Mouse (Mus musculus): ENCODE measurements around the gene Gm11084.
"Not testable (repeated sequence)": the region's sequence is repeated elsewhere in the genome, so short reads cannot be mapped to it uniquely, and the experiment has no call there.

The Gm11084 gene

DNA sequence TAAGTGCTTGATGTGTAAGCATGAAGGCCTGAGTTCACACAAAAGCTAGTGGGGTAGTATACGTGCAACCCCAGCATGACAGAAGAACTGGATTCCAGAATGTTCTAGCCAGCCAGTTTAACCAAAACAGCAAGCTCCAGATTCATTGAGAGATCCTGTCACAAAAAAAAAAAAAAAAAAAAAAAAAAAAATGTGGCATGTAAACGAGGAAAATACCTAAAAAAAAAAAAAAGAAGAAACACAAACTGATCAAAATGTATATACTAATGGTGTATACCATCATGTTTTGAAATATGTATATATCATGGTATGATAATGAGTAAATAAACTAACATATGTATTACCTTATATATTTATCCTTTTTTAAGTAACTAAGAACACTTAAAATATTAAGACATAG lies 7.6 kb upstream of the Gm11084 start:
- DNase-seq (ENCODE audit: low spot score), result no peak

DNA sequence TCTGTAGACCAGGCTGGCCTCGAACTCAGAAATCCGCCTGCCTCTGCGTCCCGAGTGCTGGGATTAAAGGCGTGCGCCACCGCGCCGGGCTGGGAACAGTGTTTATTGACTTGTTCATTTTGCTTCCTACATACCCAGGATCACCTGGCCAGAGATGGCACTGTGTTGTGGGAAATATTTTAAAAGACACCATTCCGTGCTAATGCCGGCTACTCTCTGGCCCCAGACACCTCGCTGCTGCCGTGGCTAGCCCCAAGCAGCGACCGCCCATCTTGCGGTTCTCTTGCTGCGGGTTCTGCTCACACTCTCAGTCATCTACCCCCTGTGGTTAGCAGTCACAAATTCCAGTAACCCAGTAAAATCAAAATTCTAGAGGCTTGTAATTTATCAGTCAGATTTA lies 6.0 kb upstream of the Gm11084 start:
- no peak for DNase-seq (ENCODE audit: low spot score)

DNA sequence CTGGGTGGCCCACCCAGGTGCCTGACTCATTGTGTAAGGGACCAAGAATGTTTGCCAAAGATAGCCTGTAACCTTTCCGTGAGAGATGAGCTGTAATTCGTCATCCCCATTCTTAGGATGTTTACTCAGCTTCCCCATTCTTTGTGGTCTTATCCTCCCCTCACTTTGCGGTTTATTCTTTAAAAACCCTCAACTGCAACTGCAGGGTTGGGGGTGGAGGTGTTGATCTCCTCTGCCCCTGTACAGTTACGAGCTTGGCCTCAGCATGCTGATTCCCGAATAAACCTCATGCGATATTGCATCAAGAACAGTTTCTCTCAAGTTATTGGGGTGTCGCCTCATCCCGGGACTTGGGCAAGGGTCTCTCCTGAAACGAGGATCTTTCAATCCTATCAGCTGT lies 2.4 kb upstream of the Gm11084 start:
- DNase-seq (ENCODE audit: low spot score), result not testable (repeated sequence)

DNA sequence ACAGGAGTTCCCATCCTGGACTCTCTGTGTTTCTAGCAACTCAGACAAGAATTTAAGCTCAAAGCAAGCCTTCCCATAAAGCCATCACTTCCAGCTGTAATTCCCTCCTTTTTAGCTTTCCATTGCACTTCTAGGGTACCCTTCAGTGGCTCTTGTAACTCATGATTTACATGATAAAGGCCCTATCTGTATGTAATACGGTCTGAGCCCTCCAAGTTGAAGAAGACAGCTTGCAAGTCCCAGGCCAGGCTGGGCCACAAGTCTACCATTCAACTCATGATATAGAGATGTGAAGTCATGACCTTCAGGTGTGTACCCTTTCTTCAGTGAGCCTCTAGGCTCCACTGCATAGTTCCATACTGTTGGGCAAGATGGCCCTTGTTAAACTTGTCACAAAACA lies 1.0 kb downstream of the Gm11084 start:
- no peak for DNase-seq (ENCODE audit: low spot score)

DNA sequence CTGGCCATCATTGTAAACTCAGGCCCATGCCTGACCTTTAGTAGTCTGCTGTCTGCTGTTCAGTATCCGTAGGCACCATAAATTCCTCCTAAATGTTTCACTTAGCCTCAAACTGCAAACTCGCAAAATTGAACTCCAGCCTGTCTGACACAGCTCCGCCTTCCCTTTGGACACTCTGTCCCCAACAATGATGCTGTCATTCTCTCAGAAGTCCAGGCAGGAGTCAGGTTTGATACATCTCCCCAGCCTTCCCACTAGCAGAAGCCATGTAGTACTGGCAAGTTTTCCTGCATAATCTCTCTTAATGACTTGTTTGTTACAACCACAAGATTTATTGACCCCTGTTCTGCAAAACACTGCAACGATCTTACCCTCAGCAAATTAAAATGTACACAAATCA lies 1.7 kb downstream of the Gm11084 start:
- DNase-seq (ENCODE audit: low spot score), result no peak

DNA sequence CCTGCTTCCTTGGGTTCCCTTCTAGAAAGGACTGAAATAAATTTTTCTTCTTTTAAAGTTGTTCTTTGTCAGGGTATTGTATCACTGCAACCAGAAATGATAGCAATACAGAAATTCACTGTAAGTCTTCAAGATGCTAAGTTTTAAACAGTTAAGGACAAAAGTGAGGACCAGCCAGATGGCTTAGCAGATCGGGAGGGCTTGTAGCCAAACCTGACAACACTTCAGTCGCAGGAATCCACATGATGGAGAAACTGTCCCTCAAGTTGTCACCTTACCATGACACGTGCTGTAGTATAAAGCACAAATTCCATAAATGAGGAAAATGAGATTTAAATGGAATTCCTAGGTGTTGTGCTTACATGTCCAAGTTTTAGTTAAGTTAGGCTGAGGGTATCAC lies 3.3 kb downstream of the Gm11084 start:
- no peak for DNase-seq (ENCODE audit: low spot score)

DNA sequence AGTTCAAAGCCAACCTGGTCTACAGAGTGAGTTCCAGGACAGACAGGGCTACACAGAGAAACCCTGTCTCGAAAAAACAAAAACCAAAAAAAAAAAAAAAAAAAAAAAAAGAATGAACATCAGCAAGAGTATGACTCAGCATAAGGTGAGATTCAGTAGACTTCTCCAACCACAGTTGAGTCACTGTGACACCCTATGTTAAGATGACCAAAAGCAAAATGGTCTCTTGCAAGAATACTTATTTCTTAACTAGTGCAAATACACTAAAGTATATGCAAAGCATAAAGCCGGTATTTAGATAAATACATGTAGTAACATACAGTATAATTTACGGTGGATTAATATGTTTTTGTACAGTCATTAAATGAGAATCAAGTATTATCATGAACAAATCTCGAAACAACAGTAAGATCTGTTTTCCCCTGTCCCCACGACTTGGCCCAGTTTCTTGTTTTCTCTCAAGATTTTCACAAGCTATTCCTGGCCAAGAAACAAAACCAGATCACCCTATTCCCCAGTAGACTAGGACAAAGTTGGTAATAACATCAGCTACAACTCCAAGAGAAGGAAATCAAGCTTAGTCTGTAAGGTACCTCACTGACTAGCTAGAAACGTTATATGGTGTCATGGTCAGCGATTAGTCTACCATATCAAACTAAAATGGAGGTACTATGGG lies 4.3 kb downstream of the Gm11084 start:
- no peak for DNase-seq (ENCODE audit: low spot score)

DNA sequence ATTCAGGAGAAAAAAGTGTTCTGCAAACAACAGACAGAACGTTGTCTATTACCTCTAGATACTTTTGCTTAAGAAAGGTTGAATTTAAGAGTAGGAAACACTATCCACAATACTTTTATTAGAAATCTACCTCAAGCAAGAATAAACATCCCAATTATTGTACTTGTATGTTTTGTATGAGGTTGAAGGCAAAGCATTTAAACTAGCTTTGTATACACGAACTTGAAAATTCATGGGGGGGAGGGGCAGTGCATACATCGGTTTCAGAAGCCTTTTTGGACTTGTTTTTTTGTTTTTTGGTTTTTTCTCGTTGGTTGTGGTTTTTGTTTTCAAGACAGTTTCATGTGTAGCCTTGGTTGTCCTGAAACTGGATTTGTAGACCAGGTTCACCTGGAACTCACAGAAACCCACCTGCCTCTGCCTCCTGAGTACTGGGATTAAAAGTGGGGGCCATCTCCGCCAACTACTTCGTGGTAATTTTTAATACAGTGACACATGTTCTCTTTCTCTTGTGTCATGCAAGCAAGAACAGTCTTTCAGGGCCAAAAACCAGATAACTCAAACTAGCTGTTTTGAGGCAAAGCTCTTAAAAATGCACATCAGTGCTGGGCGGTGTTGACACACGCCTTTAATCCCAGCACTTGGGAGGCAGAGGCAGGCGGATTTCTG lies 4.9 kb downstream of the Gm11084 start:
- DNase-seq (ENCODE audit: low spot score), result no peak

DNA sequence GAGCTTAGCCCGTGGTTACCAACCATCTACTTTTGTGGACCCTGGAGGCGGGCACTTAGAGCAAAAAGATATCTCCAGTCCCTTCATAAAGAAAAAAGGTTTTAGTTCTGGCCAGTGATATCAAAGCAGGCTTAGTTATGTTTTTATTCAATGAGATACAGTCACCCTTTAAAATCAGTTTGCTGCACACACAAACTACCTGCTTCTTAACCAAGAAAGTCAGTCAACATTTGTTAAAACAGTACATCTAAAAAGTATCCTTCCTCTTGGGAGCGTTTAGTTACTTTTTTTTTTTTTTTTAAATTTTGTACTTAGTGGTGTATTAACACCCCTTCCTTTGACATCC lies 5.5 kb downstream of the Gm11084 start:
- DNase-seq (ENCODE audit: low spot score), result no peak

DNA sequence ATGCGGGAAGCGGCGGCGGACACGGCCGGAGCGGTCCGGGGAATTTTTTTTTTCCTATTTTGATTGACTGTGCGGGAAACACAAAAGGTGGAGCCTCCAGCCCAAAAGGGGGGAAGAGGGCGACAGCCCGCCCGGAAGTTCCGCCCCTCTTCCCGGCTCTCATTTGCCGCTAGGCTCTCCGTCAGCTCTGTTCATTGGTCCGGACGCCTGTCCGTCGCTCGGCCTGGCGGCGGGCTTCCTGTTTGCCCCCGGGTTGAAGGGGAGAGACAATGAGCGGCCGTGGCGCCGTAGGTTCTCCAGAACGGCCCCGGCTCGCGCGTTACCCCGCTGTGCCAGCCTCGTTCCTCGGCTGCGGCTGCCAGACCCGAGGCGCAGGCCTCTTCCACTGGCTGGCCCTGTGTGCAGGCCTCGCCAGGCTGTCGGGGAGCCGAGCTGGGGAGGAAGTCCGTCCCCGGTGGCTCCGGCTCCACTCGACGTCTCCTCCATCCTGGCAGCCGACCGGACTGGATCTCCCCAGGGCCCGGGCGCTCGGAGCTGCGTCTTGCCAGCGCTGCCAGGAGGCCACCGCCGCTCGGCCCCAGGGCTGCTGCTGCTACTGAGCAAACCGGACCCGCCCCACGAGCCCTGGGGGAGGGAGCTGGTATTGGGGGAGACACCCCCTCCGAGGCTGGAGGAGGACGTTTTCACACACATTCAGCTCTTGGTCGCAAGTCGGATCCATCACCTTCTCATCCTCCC lies 6.0 kb downstream of the Gm11084 start, which contains the start of gene Sp3:
Gene Sp3, minus strand, starts transcription at position 110 of the 738 bp plus-strand sequence.
- peak; percentile 99 for DNase-seq (ENCODE audit: low spot score)

DNA sequence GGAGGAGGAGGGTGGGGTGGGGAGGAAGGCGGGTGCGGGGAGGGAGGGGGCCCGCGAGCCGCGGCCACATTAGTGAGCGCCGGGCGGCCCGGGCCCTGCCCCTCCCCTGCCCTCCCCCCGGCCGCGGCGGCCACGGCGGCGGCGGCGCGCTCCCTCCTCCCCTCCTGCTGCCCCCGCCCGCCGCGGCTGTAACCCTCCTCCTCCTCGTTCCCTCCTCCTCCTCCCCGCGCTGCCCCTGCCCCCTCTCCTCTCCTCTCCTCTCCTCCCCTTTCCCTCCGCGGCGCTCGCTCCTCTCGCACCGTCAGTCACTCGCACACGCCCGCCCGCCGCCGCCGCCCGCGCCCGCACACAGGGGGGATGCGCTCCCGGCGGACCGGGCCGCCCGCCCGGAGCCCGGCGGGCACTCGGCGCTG lies 6.9 kb downstream of the Gm11084 start:
- DNase-seq (ENCODE audit: low spot score), result peak; percentile 88

DNA sequence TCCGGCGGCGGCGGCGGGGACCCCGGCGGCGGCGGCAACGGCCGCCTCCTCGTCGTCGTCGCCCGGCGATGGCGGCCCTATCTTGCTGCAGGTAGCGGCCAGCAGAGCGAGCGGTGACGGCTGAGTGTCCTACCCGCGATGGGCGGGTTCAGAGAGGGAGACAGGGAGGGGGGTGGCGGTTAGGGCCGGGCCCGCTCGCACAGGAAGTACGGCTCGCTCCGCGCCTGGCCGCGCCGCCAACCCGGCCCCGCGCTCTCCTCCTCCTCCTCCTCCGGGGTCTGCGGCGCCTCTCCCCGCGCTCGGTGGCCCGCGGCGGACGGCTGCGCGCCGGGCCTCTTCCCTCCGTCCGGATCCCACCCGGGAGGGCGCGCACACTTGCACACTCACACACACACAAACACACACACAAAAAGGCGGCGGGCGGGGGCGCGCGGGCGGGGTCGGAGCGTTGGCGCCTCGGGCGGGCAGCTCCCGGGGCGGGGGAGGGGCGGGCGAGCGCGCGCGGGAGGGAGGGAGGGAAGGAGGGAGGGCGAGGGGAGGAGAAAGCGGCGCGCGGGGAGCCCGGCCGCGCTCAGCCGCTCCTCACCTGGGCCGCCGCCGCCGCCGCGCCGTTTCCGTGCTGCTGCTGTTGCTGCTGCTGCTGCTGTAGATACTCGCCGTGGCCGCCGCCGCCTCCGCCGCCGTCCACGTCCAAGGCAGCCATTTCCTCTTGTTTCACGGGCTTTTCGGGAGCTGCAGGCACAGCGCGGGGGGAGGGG lies 7.4 kb downstream of the Gm11084 start:
- DNase-seq (ENCODE audit: low spot score), result peak; percentile 89

DNA sequence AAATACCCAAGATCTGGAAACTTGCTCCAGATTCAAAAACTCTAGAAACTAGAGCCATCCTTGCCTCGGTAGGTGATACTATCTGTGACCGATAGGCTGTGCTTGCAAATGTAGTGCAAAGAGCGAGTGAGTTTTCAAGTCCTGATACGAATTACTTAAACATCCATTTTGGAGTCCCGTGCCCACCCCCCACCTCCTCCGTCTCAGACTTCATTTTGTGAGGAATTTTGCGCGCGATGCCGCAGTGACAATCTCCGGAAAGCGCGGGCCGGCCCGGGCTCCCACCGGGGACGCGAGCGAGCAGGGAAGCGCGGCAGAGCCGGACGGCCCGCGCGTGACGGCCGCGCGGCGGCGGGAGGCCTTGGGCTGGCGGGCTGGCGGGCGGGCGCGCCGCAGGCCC lies 8.0 kb downstream of the Gm11084 start:
- DNase-seq (ENCODE audit: low spot score), result peak; percentile 63

DNA sequence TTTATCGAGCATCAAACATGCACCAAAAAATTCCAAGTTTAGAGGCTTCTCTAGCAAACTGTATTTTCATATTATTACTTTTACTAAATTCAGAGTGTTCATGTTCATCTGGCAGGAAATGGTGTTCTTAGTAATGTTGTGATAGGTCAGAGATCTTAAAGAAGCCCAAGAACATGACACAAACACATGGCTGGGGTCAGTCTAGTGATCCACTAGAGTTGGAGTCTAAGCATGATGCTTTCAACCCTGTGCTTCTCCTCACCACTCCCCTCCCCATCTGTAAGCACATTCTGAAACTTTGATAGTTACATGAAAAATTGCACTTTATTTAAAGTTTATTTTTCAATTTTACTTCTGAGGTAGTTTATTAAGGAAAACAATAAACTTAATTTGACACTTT lies 9.2 kb downstream of the Gm11084 start:
- DNase-seq (ENCODE audit: low spot score), result no peak

DNA sequence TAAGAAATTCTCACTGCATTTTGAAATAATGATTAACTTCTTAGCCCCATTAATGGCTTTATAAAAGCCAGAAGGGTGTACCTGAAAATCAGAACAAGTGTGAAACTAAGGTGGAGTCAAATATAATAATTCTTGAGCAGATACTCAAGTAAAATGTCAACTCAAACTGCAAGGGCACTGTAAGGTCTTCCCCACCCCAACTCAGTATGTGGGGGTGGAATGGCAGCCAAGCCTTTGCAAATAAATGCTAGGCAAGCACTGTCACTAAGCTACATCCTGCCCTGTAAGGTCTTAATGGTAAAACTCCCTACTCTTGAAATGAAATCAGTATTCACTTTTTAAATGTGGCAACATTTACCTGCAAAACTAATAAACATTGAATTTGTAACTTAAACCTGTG lies 10.5 kb downstream of the Gm11084 start:
- no peak for DNase-seq (ENCODE audit: low spot score)

DNA sequence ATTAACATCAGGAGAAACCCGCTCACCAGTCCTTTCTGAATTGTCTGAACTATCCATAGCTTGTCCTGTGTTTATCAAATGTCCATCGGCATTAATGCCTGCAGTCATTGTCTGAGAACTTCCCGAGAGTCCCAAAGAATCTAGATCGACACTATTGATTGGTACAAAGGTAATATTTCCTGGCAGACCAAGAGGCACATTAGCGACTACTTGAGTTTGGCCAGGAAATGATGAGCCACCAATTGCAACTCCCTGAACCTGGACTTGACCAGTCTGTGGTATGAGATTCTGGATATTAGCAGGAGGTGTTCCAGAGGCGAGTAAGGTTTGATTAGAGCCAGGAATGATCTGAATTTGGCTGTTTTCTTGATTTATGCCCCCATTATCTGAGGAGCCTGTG lies 15.7 kb downstream of the Gm11084 start:
- DNase-seq (ENCODE audit: low spot score), result no peak

DNA sequence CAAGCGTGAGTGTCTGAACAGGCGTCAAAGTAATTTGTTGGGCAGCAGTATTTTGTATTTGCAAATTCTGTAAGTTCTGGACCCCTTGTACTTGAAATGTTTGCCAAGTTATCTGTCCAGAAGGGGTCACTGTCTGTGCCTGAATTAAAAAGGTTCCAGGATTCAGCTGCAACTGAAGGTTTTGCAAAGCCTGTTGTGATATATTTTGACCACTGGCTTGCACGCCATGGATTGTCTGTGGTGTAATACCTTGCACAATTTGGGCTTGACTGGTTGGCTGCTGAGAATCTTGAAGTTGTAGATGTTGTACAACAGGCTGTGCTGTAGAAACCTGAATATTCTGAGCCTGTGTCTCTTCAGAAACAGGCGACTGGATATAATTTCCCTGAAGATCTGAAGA lies 16.2 kb downstream of the Gm11084 start:
- no peak for DNase-seq (ENCODE audit: low spot score)

DNA sequence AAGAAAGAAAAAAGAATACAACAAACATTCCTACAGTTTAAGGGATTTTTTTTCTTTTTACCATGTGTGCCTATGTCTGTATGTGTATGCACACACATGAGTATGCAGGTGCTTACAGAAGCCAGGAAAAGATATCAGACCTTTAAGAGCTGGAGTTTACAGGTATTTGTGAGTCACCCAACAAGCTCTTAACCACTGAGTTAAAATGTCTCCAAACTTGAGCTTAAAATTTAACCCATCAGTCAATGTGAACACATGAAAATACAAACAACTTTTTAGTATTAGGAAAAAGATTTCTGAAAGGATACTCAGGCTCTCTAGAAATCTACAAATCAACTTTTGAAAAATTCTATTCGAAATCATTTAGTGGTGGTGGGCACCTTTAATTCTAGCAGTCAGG lies 18.0 kb downstream of the Gm11084 start:
- DNase-seq (ENCODE audit: low spot score), result no peak

DNA sequence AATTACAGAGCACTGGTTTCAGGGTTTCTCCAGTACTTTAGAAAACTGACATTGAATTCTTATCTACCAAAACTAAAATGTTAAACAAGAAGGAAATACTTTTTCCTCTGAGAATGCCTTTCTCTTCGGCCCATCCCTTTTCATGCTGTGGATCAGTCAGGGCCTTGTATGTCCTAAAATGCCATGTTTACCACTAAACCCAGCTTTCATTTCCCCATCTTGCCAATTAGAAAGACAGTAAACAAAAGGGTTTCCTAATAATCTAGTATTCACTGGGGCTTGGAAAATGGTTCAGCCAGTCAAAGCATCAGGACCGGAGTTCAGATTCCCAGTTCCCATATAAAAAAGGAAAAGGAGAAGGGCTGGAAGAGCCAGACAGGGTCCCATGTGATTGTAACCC lies 21.1 kb downstream of the Gm11084 start:
- DNase-seq (ENCODE audit: low spot score), result no peak

DNA sequence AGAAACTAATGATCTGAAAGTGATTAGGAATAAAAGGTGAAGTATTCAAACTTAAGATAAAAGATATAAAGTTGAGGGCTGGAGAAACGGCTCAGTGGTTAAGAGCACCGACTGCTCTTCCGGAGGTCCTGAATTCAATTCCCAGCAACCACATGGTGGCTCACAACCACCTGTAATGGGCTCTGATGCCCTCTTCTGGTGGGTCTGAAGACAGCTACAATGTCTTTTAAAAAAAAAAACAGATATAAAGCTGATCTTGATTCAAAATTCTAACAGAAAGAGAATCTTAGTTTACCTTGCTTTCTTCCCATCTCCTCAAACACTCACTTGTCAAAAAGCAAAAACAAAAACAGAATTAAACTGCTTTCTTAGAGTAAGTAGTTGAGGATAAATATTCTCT lies 30.1 kb downstream of the Gm11084 start:
- DNase-seq (ENCODE audit: low spot score), result no peak

DNA sequence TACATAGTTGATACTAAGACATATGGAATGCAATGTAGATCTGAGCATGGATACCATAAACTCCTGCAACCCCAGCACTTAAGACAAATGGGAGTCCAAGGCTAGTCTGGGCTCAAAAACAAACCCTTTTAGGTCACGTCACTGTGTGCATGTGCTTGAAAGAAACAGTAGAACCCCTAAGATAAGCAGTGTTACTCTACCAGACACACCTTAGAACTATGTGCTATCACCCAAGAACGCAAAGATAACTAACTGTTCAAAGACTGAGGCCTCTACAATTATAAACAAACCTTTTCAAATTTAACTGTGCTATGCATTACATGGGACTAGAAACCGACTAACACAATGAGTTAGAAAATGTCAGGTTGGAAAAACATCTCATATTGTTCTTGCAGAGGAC lies 33.5 kb downstream of the Gm11084 start:
- DNase-seq (ENCODE audit: low spot score), result no peak

DNA sequence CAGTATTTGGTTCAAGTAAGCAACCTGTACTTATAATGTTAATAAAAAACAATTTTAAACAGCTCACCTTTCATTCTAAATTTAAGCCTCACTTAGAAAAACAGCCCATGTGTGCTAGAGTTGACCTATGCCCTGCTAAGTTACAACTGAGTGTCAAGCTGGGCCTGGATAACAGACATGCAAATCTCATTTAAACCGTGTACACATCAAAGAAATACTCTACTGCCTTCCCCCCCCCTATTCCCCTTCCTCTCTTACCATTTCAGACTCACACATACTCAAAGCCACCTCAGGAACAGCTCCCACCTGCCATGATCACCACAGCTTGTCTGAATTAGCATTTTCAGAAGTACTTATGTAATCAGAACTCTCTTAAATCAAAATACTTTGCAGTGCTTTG lies 50.6 kb downstream of the Gm11084 start:
- no peak for DNase-seq (ENCODE audit: low spot score)

DNA sequence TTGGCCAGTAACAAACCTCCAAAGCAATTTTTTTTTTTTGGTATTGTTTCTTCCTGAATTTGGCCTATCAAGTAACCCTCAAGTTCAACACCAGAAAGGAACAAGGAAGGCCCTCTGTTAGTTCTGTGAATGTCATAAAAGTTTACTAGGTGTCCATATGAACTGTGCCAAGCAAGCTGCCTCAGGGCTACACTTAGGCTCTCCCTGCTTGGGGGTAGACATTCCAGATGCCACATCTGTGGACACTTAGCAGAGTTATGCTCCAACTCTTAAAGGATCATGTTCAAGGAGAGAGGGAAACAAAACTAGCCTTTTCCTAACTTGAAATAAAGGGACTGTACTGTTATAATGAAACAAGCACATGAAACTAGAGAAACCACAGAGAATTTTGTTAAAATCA lies 54.3 kb downstream of the Gm11084 start:
- no peak for DNase-seq (ENCODE audit: low spot score)

All from testis, postnatal 14 days (tissue).